Mouse (Mus musculus): ENCODE measurements around the gene Slc25a22. TPM values are rescaled to one million over a fixed set of nuclear protein-coding genes. Genes with fewer than 3 reads are reported as not detected.

Gene Slc25a22
- polyA plus RNA-seq, 1 experiment: 7.2 TPM

- TF ChIP-seq CTCF (IDR thresholded peaks at IDR 0.05; ENCODE audit: control insufficient read depth, insufficient read depth, insufficient replicate concordance, low read depth, low read length) (no peak), POLR2A (IDR thresholded peaks at IDR 0.05; ENCODE audit: control insufficient read depth, low read depth, low read length) (no peak)
- Histone ChIP-seq H3K36me3 (ENCODE audit: control insufficient read depth, insufficient read depth, low read length) (no peaks in the 10 kb centered on the region), H3K27me3 (ENCODE audit: control insufficient read depth, insufficient read depth, low read length) (no peaks in the 10 kb centered on the region), H3K4me1 (ENCODE audit: control insufficient read depth, insufficient read depth, low read length) (peaks cover 12% of the 10 kb centered on the region), H3K4me3 (ENCODE audit: control insufficient read depth, low read depth, low read length) (peak within 1 kb of the TSS; percentile 44), H3K27ac (ENCODE audit: control insufficient read depth, insufficient read depth, low read depth, low read length) (no peak within 1 kb of the TSS)
These were observed 6.1 kb upstream of the Slc25a22 start, which contains the start of gene Pidd1 for GRCm38 (mm10) chr7:141443828-141444237. Gene Pidd1 (minus strand): TSS chr7:141444025.

GRCm38 (mm10) chr7:141443081-141443821 lies 5.6 kb upstream of the Slc25a22 start:
- Histone ChIP-seq H3K27me3 (ENCODE audit: control insufficient read depth, insufficient read depth, low read length) (no peaks in the 10 kb centered on the region), H3K4me3 (ENCODE audit: control insufficient read depth, low read depth, low read length) (peak overlapping the region; percentile 44), H3K27ac (ENCODE audit: control insufficient read depth, insufficient read depth, low read depth, low read length) (no peak overlapping the region), H3K36me3 (ENCODE audit: control insufficient read depth, insufficient read depth, low read length) (no peaks in the 10 kb centered on the region), H3K4me1 (ENCODE audit: control insufficient read depth, insufficient read depth, low read length) (peaks cover 9% of the 10 kb centered on the region)
- TF ChIP-seq POLR2A (IDR thresholded peaks at IDR 0.05; ENCODE audit: control insufficient read depth, low read depth, low read length) (no peak), CTCF (IDR thresholded peaks at IDR 0.05; ENCODE audit: control insufficient read depth, insufficient read depth, insufficient replicate concordance, low read depth, low read length) (no peak)

GRCm38 (mm10) chr7:141442199-141442598 lies 4.5 kb upstream of the Slc25a22 start:
- Histone ChIP-seq H3K27me3 (ENCODE audit: control insufficient read depth, insufficient read depth, low read length) (no peaks in the 10 kb centered on the region), H3K36me3 (ENCODE audit: control insufficient read depth, insufficient read depth, low read length) (no peaks in the 10 kb centered on the region), H3K27ac (ENCODE audit: control insufficient read depth, insufficient read depth, low read depth, low read length) (no peak overlapping the region), H3K4me3 (ENCODE audit: control insufficient read depth, low read depth, low read length) (no peak overlapping the region), H3K4me1 (ENCODE audit: control insufficient read depth, insufficient read depth, low read length) (peaks cover 12% of the 10 kb centered on the region)
- TF ChIP-seq CTCF (IDR thresholded peaks at IDR 0.05; ENCODE audit: control insufficient read depth, insufficient read depth, insufficient replicate concordance, low read depth, low read length): no peak
- TF ChIP-seq POLR2A (IDR thresholded peaks at IDR 0.05; ENCODE audit: control insufficient read depth, low read depth, low read length): no peak

GRCm38 (mm10) chr7:141441460-141441859 lies 3.8 kb upstream of the Slc25a22 start:
- Histone ChIP-seq H3K4me1 (ENCODE audit: control insufficient read depth, insufficient read depth, low read length) (peaks cover 12% of the 10 kb centered on the region), H3K27me3 (ENCODE audit: control insufficient read depth, insufficient read depth, low read length) (no peaks in the 10 kb centered on the region), H3K36me3 (ENCODE audit: control insufficient read depth, insufficient read depth, low read length) (no peaks in the 10 kb centered on the region), H3K27ac (ENCODE audit: control insufficient read depth, insufficient read depth, low read depth, low read length) (no peak overlapping the region), H3K4me3 (ENCODE audit: control insufficient read depth, low read depth, low read length) (no peak overlapping the region)
- TF ChIP-seq POLR2A (IDR thresholded peaks at IDR 0.05; ENCODE audit: control insufficient read depth, low read depth, low read length): no peak

GRCm38 (mm10) chr7:141440613-141441012 lies 2.9 kb upstream of the Slc25a22 start:
- Histone ChIP-seq H3K4me1 (ENCODE audit: control insufficient read depth, insufficient read depth, low read length) (peaks cover 12% of the 10 kb centered on the region), H3K4me3 (ENCODE audit: control insufficient read depth, low read depth, low read length) (no peak overlapping the region)
- TF ChIP-seq CTCF (IDR thresholded peaks at IDR 0.05; ENCODE audit: control insufficient read depth, insufficient read depth, insufficient replicate concordance, low read depth, low read length) (peak; percentile 50; the same call in 1 of the 2 replicates), POLR2A (IDR thresholded peaks at IDR 0.05; ENCODE audit: control insufficient read depth, low read depth, low read length) (no peak)

GRCm38 (mm10) chr7:141439811-141440210 lies 2.1 kb upstream of the Slc25a22 start:
- H3K36me3 ChIP-seq (ENCODE audit: control insufficient read depth, insufficient read depth, low read length): no peaks in the 10 kb centered on the region
- H3K4me1 ChIP-seq (ENCODE audit: control insufficient read depth, insufficient read depth, low read length): peaks cover 12% of the 10 kb centered on the region
- H3K4me3 ChIP-seq (ENCODE audit: control insufficient read depth, low read depth, low read length): no peak overlapping the region
- no peak overlapping the region for H3K27ac ChIP-seq (ENCODE audit: control insufficient read depth, insufficient read depth, low read depth, low read length)
- no peaks in the 10 kb centered on the region for H3K27me3 ChIP-seq (ENCODE audit: control insufficient read depth, insufficient read depth, low read length)
- no peak for TF ChIP-seq CTCF (IDR thresholded peaks at IDR 0.05; ENCODE audit: control insufficient read depth, insufficient read depth, insufficient replicate concordance, low read depth, low read length)
- no peak for TF ChIP-seq POLR2A (IDR thresholded peaks at IDR 0.05; ENCODE audit: control insufficient read depth, low read depth, low read length)

More at GRCm38 (mm10) chr7:141440613-141441012, 2.9 kb upstream of the Slc25a22 start:
- Histone ChIP-seq H3K27me3 (ENCODE audit: control insufficient read depth, insufficient read depth, low read length) (no peaks in the 10 kb centered on the region), H3K36me3 (ENCODE audit: control insufficient read depth, insufficient read depth, low read length) (no peaks in the 10 kb centered on the region), H3K27ac (ENCODE audit: control insufficient read depth, insufficient read depth, low read depth, low read length) (no peak overlapping the region)

- H3K27ac ChIP-seq (ENCODE audit: control insufficient read depth, insufficient read depth, low read depth, low read length): no peak overlapping the region
- H3K4me3 ChIP-seq (ENCODE audit: control insufficient read depth, low read depth, low read length): no peak overlapping the region
- no peaks in the 10 kb centered on the region for H3K36me3 ChIP-seq (ENCODE audit: control insufficient read depth, insufficient read depth, low read length)
- no peak for TF ChIP-seq POLR2A (IDR thresholded peaks at IDR 0.05; ENCODE audit: control insufficient read depth, low read depth, low read length)
- no peak for TF ChIP-seq CTCF (IDR thresholded peaks at IDR 0.05; ENCODE audit: control insufficient read depth, insufficient read depth, insufficient replicate concordance, low read depth, low read length)
- peaks cover 12% of the 10 kb centered on the region for H3K4me1 ChIP-seq (ENCODE audit: control insufficient read depth, insufficient read depth, low read length)
- H3K27me3 ChIP-seq (ENCODE audit: control insufficient read depth, insufficient read depth, low read length): no peaks in the 10 kb centered on the region
These were observed 1.5 kb upstream of the Slc25a22 start for GRCm38 (mm10) chr7:141439140-141439679.

Data from testis, adult 2 months (tissue).